Mouse (Mus musculus) forebrain, embryonic 10.5 days (tissue): ENCODE data around the gene Rapgef3. TPM values are rescaled to one million over a fixed set of nuclear protein-coding genes. Genes with fewer than 3 reads are reported as not detected.

Experiments used
- DNase-seq: peaks from one replicate; pipeline ENCODE4 v3.0.0-alpha.2; 2017; ENCODE audit warnings: low spot score; ENCODE audit errors: extremely low spot score
- H3K27ac ChIP-seq: fragments of 300-500 bp; sonication (generic); 2 replicates; pipeline ENCODE4 v1.5.1; 2016; ENCODE audit warnings: mild to moderate bottlenecking
- H3K27me3 ChIP-seq: fragments of 300-500 bp; sonication (generic); 2 replicates; pipeline ENCODE4 v1.6.1; 2016; ENCODE audit warnings: mild to moderate bottlenecking; ENCODE audit not compliant: poor library complexity, severe bottlenecking
- H3K36me3 ChIP-seq: fragments of 300-500 bp; sonication (generic); replicated peaks from 2 replicates; pipeline ENCODE4 v1.6.1; 2016; ENCODE audit warnings: mild to moderate bottlenecking, moderate library complexity
- H3K4me1 ChIP-seq: fragments of 300-500 bp; sonication (generic); 2 replicates; pipeline ENCODE4 v1.6.1; 2016
- H3K4me3 ChIP-seq: fragments of 300-500 bp; sonication (generic); 2 replicates; pipeline ENCODE4 v1.5.1; 2016; ENCODE audit warnings: mild to moderate bottlenecking, moderate library complexity
- H3K9me3 ChIP-seq: fragments of 300-500 bp; sonication (generic); 2 replicates; pipeline ENCODE4 v1.6.1; 2016; ENCODE audit warnings: mild to moderate bottlenecking, moderate library complexity
- WGBS: fragments of 180-500 bp; shearing (Covaris S2); methylation state at CpG from one replicate; pipeline ENCODE4 v1.1.7; 2016; 5-methylcytosine and 5-hydroxymethylcytosine counted together
- polyA plus RNA-seq: library from polyadenylated mRNA; unstranded; fragments of >200 nt; fragmentation: Nextera tagmentation; extraction: Ambion mirVana; gene quantifications from 2 replicates; pipeline ENCODE4 v1.2.1, GENCODE M21; 2016

Gene Rapgef3
- 5.4 and 6.3 TPM in 2 replicates for polyA plus RNA-seq

GRCm38 (mm10) chr15:97767280-97768186 lies at the start of gene Rapgef3:
TSS of gene Rapgef3 (minus strand) at chr15:97767972.
- Histone ChIP-seq H3K36me3 (no peaks in the 10 kb centered on the region), H3K27ac (peak within 1 kb of the TSS; percentile 68), H3K9me3 (no peaks in the 10 kb centered on the region), H3K4me1 (peaks cover 58% of the 10 kb centered on the region), H3K27me3 (peaks cover 87% of the 10 kb centered on the region), H3K4me3 (peak within 1 kb of the TSS; percentile 61)
- DNase-seq: peak; percentile 79
- 2% methylated on average over 44 of the region's 44 CpGs for WGBS

- H3K4me3 ChIP-seq: no peak overlapping the region
- H3K4me1 ChIP-seq: peaks cover 40% of the 10 kb centered on the region
- WGBS: 92% methylated on average over 16 of the region's 17 CpGs
- H3K9me3 ChIP-seq: no peaks in the 10 kb centered on the region; the same call in 1 of the 2 replicates
- no peak overlapping the region for H3K27ac ChIP-seq
- no peaks in the 10 kb centered on the region for H3K27me3 ChIP-seq
- DNase-seq: no peak
- peaks cover 30% of the 10 kb centered on the region for H3K36me3 ChIP-seq
Measured at GRCm38 (mm10) chr15:97816199-97816994, 48.6 kb upstream of the Rapgef3 start.

GRCm38 (mm10) chr15:97815254-97815653 lies 47.5 kb upstream of the Rapgef3 start:
- Histone ChIP-seq H3K4me1 (peaks cover 37% of the 10 kb centered on the region), H3K9me3 (no peaks in the 10 kb centered on the region; the same call in 1 of the 2 replicates), H3K27ac (no peak overlapping the region; the same call in 1 of the 2 replicates), H3K4me3 (no peak overlapping the region), H3K36me3 (peaks cover 32% of the 10 kb centered on the region), H3K27me3 (no peaks in the 10 kb centered on the region)
- DNase-seq: no peak
- WGBS: 89% methylated on average over 4 of the region's 4 CpGs

- H3K4me1 ChIP-seq: peaks cover 37% of the 10 kb centered on the region
- H3K27ac ChIP-seq: peak overlapping the region; percentile 44; the same call in 1 of the 2 replicates
- 61% methylated on average over 5 of the region's 5 CpGs for WGBS
Measured at GRCm38 (mm10) chr15:97814703-97815102, 46.9 kb upstream of the Rapgef3 start.

GRCm38 (mm10) chr15:97813452-97814204 lies 45.9 kb upstream of the Rapgef3 start:
- WGBS: 56% methylated on average over 21 of the region's 21 CpGs
- DNase-seq: no peak
- peaks cover 47% of the 10 kb centered on the region for H3K36me3 ChIP-seq

More at GRCm38 (mm10) chr15:97814703-97815102, 46.9 kb upstream of the Rapgef3 start:
- no peak overlapping the region for H3K4me3 ChIP-seq
- no peak for DNase-seq
- H3K27me3 ChIP-seq: no peaks in the 10 kb centered on the region
- peaks cover 36% of the 10 kb centered on the region for H3K36me3 ChIP-seq
- no peaks in the 10 kb centered on the region; the same call in 1 of the 2 replicates for H3K9me3 ChIP-seq

GRCm38 (mm10) chr15:97812875-97813274 lies 45.1 kb upstream of the Rapgef3 start:
- no peaks in the 10 kb centered on the region; the same call in 1 of the 2 replicates for H3K9me3 ChIP-seq
- H3K36me3 ChIP-seq: peaks cover 54% of the 10 kb centered on the region
- no peak overlapping the region for H3K4me3 ChIP-seq
- 76% methylated on average over 7 of the region's 7 CpGs for WGBS
- peaks cover 33% of the 10 kb centered on the region for H3K4me1 ChIP-seq
- DNase-seq: no peak
- peak overlapping the region; percentile 79 for H3K27ac ChIP-seq
- H3K27me3 ChIP-seq: no peaks in the 10 kb centered on the region

More at GRCm38 (mm10) chr15:97813452-97814204, 45.9 kb upstream of the Rapgef3 start:
- no peak overlapping the region for H3K4me3 ChIP-seq
- peaks cover 37% of the 10 kb centered on the region for H3K4me1 ChIP-seq
- no peaks in the 10 kb centered on the region for H3K27me3 ChIP-seq
- H3K9me3 ChIP-seq: no peaks in the 10 kb centered on the region; the same call in 1 of the 2 replicates
- H3K27ac ChIP-seq: peak overlapping the region; percentile 79

- H3K27ac ChIP-seq: peak overlapping the region; percentile 79; the same call in 1 of the 2 replicates
- WGBS: 86% methylated on average over 6 of the region's 6 CpGs
Measured at GRCm38 (mm10) chr15:97812126-97812525, 44.4 kb upstream of the Rapgef3 start.

GRCm38 (mm10) chr15:97811307-97811706 lies 43.5 kb upstream of the Rapgef3 start:
- H3K36me3 ChIP-seq: peaks cover 61% of the 10 kb centered on the region
- peaks cover 37% of the 10 kb centered on the region for H3K4me1 ChIP-seq
- no peak overlapping the region for H3K27ac ChIP-seq
- no peaks in the 10 kb centered on the region; the same call in 1 of the 2 replicates for H3K9me3 ChIP-seq
- H3K27me3 ChIP-seq: no peaks in the 10 kb centered on the region
- WGBS: 89% methylated on average over 9 of the region's 9 CpGs
- H3K4me3 ChIP-seq: no peak overlapping the region
- DNase-seq: no peak

More at GRCm38 (mm10) chr15:97812126-97812525, 44.4 kb upstream of the Rapgef3 start:
- Histone ChIP-seq H3K9me3 (no peaks in the 10 kb centered on the region; the same call in 1 of the 2 replicates), H3K4me1 (peaks cover 35% of the 10 kb centered on the region), H3K36me3 (peaks cover 61% of the 10 kb centered on the region), H3K27me3 (no peaks in the 10 kb centered on the region), H3K4me3 (no peak overlapping the region)
- DNase-seq: no peak

- 90% methylated on average over 5 of the region's 5 CpGs for WGBS
- Histone ChIP-seq H3K27me3 (no peaks in the 10 kb centered on the region), H3K9me3 (no peaks in the 10 kb centered on the region), H3K4me3 (no peak overlapping the region), H3K36me3 (peaks cover 60% of the 10 kb centered on the region), H3K4me1 (peaks cover 37% of the 10 kb centered on the region), H3K27ac (no peak overlapping the region)
- no peak for DNase-seq
Measured at GRCm38 (mm10) chr15:97810399-97810798, 42.6 kb upstream of the Rapgef3 start.

- DNase-seq: no peak
- peaks cover 61% of the 10 kb centered on the region for H3K36me3 ChIP-seq
Measured at GRCm38 (mm10) chr15:97809942-97810341, 42.2 kb upstream of the Rapgef3 start.

GRCm38 (mm10) chr15:97809206-97809605 lies 41.4 kb upstream of the Rapgef3 start:
- Histone ChIP-seq H3K36me3 (peaks cover 66% of the 10 kb centered on the region), H3K27me3 (no peaks in the 10 kb centered on the region), H3K27ac (no peak overlapping the region), H3K4me1 (peaks cover 30% of the 10 kb centered on the region), H3K4me3 (no peak overlapping the region), H3K9me3 (no peaks in the 10 kb centered on the region)
- DNase-seq: no peak
- WGBS: 87% methylated on average over 14 of the region's 14 CpGs

More at GRCm38 (mm10) chr15:97809942-97810341, 42.2 kb upstream of the Rapgef3 start:
- peaks cover 37% of the 10 kb centered on the region for H3K4me1 ChIP-seq
- H3K9me3 ChIP-seq: no peaks in the 10 kb centered on the region
- no peaks in the 10 kb centered on the region for H3K27me3 ChIP-seq
- H3K27ac ChIP-seq: no peak overlapping the region
- no peak overlapping the region for H3K4me3 ChIP-seq
- 88% methylated on average over 5 of the region's 5 CpGs for WGBS

- Histone ChIP-seq H3K9me3 (no peaks in the 10 kb centered on the region), H3K4me3 (no peak overlapping the region), H3K27ac (no peak overlapping the region), H3K4me1 (peaks cover 23% of the 10 kb centered on the region), H3K36me3 (peaks cover 66% of the 10 kb centered on the region), H3K27me3 (no peaks in the 10 kb centered on the region)
- no peak for DNase-seq
- WGBS: 86% methylated on average over 14 of the region's 14 CpGs
Measured at GRCm38 (mm10) chr15:97808532-97808931, 40.8 kb upstream of the Rapgef3 start.
